Mouse (Mus musculus): ENCODE data around the gene Surf1.

Surf1 gene

DNA sequence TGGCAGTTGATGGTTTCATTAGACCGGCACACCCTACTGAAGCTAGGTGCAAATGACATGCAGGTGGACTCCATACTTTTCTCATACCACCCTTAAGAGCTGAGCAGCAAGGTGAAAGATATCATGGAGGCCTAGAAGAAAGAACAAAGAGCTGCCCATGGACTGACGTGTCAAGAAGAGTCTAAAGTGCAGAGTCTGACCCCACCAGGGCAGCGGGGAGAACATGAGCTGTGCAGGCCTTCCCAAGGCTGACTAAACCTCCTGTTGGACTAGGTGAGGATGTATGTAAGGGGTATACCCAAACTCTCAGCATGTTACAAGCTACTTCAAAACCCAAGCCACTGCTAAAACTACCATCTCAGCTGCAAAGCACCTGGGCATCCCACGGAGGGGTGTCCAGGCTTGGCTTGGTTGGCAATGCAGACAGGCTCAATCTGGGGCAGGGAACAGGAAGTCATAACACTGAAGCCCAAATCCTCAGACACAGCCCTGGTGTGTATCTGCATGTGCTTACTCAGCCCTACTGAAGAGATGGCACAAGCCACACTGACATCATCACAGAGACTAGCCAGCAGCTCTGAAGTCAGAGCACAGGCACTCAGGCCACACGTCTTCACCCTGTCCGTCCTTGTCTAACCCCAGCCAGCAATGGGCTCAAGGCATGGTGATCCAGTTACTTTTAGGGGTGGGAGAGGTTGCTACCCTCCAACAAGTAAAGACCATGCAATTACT is 11.6 kb upstream of the Surf1 start:
- no peak for DNase-seq (ENCODE audit: low spot score in 2 of 2)

DNA sequence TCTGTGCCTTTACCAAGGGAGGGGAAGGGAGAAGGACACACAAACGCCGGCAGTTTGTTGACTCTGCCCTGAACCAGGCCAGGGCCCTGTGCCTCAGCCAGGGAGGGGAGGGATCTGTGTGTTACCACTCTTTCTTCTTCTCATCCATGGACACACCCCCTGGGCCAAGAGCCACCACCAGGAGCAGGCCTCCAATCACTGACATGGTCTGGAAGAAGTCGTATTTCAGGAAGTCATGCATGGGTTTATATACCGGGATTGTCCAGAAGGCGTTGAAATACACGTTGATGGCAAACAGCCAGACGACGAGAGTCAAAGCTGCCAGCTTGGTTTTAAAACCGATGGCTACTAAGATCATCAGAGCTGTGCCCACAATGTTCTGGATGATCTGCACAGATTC is 5.5 kb upstream of the Surf1 start:
- no peak for DNase-seq (ENCODE audit: low spot score in 2 of 2)

DNA sequence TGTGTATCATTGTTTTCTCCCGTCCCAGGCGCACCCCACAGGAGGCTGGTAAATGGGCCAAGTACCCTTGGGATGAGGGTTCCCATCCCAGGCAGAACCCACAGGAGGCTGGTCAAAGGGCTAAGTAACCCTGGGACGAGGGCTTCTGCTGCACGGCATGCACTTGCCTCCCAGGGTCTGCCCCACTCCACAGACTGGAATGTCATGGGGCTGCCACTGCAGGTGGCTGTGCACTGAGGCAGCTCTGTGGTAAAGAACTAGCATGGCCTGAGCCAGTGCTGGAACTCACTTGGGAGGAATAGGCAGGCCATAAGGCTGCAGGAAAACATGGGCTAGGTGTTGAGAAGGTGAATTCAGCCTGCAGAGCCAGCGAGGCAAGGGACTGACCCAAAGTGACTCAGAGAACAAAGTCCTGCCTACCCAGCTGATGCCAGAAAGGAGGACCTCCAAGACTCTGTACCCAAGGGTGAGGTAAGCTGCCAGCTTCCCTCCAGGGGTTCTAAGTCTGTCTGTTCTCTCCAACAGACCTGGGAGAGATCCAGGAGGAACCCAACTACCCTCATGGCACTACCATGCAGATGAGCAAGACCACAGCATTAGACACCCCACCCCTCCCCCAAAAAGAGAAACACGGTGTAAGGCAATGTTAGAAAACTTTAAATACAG is 4.0 kb upstream of the Surf1 start:
- no peak for DNase-seq (ENCODE audit: low spot score in 2 of 2)

DNA sequence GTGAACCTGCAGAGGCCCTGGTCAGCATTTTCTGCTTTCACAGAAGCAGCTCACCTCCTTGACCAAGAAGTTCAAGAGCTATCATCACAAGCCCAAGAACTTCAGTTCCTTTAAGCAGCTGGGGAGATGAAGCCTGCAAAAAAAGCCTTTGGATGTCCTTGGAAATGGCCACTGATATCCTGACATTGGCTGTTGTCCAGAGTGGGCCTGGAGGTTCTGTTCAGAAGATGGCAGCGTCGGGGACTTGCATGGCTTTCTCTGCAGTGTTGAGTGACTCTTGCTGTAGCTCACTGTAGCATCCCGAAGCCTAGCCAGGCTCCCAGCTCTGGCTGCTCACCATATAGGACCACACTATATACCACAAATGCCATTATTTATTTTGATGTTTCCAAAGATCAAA is 3.4 kb upstream of the Surf1 start:
- DNase-seq (ENCODE audit: low spot score in 2 of 2) = no peak

DNA sequence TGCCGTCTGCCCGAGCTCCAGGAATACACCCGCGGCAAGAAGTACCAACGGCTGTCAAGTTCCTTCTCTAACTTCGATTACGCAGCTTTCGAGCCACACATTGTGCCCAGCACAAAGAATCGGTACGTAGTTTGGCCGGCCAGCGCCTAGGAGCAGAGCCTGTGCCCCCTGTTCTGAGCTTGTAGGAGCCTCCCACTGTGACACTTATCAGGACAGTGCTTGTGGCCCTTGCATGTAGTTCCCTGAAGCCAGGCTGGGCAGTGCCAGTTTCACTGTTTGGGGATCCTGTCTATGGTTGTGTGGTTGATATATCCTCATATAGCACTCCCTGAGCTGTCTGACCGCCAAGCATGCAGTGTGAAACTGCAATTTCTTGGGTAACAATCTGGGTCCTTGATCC is 408 bp upstream of the Surf1 start:
- DNase-seq (ENCODE audit: low spot score in 2 of 2) = no peak

DNA sequence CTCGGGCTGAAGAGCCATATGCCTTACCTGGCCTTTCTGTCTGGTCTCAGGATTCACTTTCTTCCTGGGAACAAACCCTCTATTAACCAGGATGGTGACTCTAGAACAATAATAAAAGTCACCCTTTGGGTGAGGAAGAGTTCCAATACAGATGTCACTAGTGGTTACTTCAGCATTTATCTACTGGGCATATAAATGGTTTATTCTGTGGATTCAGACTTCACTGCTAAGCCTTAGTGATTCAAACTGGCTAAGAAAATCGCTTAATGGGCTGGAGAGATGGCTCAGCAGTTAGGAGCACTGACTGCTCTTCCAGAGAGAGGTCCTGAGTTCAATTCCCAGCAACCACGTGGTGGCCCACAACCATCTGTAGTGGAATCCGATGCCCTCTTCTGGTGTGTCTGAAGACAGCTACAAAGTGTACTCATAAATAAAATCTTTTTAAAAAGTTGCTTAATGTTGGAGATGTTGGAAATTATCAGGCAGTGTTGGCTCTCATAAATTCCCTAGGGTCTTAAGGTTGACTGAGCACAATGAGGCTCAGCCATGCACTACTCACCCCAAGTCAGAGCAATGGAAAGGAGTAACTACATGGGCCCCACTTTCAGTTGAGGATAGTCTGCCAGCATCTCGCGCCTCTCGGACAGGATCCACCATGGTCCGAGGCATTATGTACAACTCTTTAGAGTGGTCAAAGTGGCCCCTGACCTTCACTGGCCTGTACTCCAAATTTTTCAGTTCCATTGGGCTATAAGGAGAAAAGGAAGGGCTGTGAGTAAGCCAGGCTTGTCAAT is 2.0 kb downstream of the Surf1 start:
- no peak for DNase-seq (ENCODE audit: low spot score in 2 of 2)

DNA sequence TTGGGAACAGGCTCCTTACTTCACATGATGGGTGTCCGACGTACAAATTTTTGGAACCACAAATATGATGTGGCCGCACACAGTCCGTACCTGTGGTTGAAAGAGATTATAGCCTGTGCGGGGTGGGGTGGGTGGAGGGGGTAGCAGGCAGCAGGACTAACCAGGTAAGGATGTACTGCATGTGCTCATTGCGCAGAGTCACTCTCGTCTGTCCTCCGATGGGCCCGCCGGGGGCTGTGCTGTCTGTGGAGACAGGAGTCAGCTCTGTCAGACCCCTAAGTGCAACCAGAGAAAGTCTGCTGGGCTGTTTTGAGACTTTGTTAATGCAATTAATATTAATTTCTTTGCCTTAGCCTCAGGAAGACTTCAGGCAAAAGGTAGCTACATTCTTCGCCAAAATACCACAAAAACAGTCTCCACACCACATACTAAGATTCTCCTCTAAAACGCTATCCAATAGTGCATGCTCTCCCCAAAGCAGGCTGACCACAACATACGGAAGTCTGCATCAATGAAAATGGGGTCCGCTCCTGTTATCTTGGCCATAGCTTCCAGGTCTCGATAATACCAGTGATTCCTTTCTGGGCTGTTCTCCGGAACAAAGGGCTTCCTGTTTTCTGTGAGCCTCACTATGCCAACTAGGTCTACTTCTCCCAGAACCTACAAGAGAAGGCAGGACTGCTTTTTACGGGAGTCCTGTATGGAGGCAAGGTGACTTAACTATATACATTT is 2.7 kb downstream of the Surf1 start:
- no peak for DNase-seq (ENCODE audit: low spot score in 2 of 2)

DNA sequence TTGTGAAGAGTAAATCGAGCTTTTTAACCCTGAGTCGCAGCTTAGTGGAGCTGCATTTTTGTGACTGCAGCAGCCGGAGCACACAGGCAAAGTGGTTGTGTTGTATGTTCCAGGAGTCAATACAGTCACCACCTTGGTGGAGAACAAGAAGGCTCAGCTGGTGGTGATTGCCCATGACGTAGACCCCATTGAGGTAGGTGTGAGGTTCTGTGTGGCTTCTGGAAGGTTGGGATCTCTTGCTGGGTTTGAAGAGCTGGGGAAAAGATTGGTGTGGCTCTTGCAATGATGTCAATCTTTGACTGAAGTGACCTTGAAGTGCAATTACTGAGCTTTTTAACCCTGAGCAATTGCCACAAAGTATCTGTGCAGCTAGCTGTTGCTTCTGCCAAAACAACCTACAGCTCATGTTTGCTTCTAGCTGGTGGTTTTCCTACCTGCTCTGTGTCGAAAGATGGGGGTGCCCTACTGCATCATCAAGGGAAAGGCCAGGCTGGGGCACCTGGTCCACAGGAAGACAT is 4.0 kb downstream of the Surf1 start:
- DNase-seq (ENCODE audit: low spot score in 2 of 2) = no peak

DNA sequence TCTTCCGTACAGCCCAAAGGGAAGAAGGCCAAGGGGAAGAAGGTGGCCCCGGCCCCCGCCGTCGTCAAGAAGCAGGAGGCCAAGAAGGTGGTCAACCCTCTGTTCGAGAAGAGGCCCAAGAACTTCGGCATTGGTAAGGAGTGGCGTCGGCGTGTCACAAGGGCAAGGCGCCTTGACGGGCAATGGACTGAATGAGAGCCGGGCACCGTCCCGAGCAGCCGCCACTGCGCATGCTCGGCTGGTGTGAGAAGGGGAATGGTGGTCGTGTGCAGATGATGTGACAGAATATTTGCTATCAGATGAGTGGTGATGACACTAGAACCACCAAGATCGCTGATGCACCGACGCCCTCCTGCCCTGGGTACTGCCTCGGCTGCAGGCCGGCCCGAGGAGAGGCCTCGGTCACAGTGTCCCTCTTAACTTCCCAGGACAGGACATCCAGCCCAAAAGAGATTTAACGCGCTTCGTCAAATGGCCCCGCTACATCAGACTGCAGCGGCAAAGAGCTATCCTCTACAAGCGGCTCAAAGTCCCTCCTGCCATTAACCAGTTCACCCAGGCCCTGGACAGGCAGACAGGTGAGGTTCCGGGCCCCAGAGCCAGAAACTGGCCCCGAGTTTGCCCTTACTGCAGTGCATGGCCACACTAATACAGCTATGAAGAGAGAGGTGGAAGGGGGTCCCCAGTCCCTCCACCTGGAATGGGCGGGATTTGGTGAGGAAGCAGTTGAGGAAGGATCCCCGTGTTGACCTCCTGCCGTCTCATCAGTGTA is 5.2 kb downstream of the Surf1 start:
- DNase-seq (ENCODE audit: low spot score in 2 of 2) = no peak

DNA sequence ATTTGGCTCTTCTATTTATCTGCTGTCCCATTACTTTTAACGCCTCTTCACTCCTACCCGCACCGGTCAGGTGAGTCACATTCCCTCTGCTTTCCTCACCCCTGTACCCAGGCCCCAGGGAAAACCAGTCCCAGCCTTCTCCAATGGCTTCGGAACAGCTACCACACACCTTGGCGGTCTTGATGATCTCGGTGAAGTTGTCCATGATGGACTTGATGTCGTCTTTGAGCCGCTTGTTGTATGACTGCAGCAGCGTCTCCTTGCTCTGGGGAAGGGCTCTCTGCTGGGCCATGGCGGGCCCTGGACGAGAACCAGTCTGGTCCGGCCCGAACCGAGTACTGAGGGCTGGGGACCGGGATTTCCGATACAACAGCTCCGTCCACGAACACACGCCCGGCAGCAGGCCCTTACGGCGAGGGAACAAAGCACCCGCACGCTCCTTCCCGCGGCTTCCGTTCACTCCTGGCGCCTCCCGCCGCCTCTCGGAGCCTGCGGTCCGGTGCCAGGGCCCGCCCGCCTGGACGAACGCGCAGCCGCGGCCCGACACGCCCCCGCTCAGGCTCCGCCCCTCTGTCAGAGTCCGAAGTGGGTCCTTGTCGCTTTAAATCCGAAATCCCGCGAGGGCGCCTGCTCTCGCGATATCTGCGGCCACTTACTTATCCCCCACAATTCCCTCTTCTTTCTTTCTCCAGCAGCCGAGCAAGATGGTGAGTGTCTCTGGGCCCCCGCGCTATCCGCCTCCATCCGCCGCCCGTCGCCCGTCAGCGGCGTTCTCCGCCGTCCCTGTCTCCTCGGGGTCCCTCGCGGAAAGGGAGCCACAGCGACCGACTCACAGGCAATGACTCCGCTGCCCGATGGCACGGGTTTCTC is 6.0 kb downstream of the Surf1 start, which contains the start of the genes Med22 and Rpl7a:
Gene Med22, minus strand, starts transcription at position 554 of the 870 bp plus-strand sequence.
Gene Rpl7a, plus strand, starts transcription at position 641 of the 870 bp plus-strand sequence.
- DNase-seq (ENCODE audit: low spot score in 2 of 2) = peak; percentile 99 to 100

DNA sequence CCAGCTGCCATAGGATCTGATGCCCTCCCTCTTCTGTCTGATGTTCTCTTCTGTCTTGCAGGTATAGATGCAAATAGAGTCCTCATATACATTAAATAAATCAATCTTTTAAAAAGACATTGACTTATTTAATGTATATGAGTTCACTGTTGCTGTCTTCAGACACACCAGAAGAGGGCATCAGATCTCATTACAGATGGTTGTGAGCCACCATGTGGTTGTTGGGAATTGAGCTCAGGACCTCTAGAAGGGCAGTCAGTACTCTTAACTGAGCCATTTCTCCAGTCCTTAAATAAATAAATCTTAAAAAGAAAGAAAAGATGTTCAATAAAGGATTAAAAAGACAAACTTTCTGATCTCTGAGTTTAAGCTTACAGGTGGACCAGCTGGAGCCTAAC is 6.9 kb downstream of the Surf1 start:
- DNase-seq (ENCODE audit: low spot score in 2 of 2) = no peak

DNA sequence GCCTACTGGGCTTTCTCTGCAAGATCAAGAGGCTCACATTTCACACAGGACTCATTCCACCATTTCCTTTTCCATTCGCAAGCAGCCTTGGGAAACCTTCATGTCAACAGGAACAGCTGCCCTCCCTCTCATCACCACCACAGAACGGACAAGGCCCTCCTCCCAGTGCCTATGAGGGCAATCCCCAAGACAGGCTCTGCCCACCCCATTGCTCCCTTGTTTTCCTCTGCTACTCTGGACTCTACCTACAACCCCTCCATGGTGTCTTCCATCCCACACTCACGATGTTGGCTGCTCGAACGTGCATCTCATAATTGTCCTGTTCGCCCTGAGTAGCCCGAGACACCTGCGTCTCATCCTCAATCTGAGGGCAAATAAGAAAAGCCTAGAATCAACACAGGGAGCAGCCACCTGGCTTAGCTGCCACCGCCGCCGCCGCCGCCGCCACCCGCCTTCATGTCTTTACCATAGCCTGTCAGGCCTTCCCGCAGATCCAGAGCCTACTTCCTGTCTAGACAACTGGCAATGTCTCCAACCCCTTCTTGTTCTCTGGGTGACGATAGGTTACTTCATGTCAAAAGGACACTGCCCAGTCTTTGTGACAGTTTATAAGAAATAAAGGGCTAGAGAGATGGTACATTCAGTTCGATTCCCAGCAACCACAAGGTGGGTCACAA is 7.5 kb downstream of the Surf1 start:
- DNase-seq (ENCODE audit: low spot score in 2 of 2) = no peak

DNA sequence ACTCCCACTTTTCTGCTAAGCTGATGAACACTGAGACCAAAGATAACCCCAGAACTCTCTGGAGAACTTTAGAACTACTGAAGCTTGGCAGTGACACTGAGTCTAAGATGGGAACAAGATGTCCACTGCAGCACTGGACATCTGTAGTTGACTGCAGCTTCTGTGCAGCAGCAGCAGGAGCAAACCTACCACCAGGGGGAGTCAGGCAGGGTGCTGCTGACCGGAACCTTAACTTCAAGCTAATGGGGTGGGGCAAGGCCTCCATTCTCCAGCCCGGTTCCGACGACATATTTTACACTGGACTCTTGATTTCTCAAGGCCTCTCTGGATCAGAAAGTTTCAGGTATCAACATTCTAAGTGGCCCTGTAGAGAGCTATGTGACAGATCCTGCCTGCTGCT is 9.2 kb downstream of the Surf1 start:
- DNase-seq (ENCODE audit: low spot score in 2 of 2) = no peak

DNA sequence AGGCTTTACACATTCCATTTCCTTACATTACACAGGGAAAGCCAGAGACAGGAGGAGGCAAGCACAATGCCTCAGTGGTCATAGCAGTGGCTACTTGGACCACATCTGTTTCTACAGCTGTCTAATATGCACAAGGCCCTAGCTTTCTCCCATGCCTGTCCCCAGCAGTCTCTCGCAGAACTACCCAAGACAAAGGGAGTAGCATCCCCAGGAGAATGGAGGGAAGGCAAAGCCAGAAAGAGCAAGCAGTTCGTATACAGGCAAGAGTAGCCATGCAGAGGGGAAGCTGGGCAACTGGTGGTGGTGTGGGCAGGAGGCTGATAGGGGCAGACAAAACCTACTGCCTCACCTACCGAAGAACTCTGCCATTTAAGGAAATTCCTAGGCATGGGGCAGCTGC is 9.9 kb downstream of the Surf1 start:
- DNase-seq (ENCODE audit: low spot score in 2 of 2) = no peak

DNA sequence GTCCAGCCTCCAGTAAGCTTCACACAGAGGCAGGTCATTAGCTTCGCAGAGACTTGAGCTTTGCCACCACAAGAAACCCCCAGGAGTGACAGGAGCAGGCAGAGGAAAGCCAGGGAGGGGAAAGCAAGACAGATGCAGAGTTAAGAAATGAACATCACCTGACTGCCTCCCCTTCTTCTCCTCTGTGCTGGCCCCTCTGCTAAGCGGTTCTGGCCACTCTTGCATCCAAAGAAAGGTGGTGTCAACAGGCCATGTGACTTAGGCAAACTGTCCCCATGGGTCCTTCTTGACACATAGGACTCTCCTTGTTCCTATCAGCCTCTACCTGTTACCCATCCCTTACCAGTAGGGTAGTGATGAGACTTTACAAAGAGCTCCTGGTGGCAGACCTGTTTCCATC is 10.4 kb downstream of the Surf1 start:
- DNase-seq (ENCODE audit: low spot score in 2 of 2) = no peak

DNA sequence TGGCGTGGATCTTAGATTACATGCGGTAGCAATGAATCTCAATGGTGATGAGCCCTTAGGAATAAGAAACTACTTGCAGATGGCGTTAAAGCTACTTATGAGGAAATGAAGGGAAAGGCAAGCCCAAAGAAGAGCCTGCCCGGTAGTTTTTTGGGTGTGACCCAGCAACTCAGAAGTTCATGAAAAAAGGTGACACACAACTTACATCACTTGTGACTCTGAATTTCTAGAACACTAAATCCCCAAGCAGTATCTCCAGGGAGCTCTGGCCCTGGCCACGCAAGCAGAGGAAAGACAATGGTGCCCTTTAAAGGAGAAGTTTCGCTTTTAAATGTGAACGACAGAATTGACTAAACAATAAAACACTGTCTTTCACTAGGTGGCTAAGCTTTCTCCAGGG is 13.0 kb downstream of the Surf1 start:
- no peak for DNase-seq (ENCODE audit: low spot score in 2 of 2)

DNA sequence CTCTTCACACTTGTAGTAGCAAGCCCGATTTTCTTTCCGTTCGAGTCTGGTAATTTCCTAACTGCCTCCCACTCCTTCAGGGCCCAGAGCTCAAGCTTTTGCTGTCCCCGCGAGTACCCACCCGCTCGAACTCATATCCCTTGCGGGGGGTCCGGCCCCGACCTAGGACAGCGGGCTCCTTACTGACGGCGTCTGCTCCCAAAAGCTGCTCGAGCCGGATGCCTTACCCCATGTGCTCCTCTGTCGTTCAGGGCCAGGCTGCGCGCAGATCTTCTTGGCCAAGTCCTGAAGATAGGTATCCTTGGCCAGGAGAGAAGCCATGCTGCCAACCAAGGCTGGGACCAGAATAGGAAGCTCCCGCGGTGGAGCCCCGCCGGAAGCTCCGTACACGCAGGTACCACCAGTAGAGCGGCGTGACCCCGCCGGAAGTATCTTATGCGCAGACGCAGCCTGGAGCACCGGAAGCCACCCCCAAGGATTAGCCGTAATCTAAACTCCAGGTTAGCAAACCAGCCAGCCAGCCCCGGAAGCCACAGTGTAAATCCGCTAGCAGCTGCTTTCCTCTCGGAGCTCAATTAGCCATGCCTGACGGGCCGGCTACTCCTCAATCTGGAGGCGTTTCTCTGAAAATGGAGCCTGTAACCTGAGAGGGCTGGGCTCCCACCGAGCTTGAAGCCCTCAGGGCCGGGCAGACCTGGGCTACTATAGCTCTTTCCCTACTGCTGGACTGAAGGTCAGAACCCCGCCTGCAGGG is 13.7 kb downstream of the Surf1 start, which contains the start of gene Surf6:
Gene Surf6, minus strand, starts transcription at position 413 of the 754 bp plus-strand sequence.
- DNase-seq (ENCODE audit: low spot score in 2 of 2) = peak; percentile 95 to 96

DNA sequence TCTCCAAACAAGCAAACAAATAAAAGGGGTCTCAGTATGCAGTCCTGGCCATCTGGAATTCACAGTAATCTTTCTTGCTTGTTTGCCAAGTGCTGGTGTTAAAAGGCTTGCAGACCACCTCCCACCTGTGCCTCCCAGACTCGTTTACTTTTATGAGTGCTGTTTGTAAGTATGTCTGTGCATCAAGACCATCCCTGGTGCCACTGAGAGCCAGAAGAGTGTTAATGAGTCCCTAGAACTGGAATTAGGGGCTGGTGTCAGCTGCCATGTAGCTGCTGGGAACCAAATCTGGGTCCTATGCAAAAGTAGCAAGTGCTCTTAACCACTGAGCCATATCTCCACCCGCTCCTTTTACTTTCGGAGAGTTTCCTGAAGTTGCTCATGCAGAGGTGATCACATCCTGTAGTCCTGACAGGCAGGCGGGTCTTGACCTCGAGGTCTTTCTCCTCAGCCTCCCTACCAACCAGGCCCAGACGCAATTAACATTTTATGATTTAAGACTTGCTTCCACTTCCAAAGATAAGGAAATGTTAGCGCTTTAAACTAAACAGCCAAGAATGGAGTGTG is 14.4 kb downstream of the Surf1 start:
- no peak for DNase-seq (ENCODE audit: low spot score in 2 of 2)
